Mouse (Mus musculus) midbrain, embryonic 15.5 days (tissue): ENCODE measurements at regions not wholly inside any gene's neighbourhood (a gene's known extent, or its start where the extent isn't known, plus 50 kb on each side); places are given as distances from the start of the nearest gene placed in this dataset.
A peak's percentile ranks its signal among the peaks of the same experiment; 100 is the strongest.

ENCODE experiments used
- ATAC-seq: fragments of 200-750 bp; cut with Nextera tagmentation; replicated peaks from 2 replicates; pipeline ENCODE4 v1.8.0; 2017; ENCODE audit warnings: moderate TSS enrichment
- H3K27ac ChIP-seq: fragments of 300-500 bp; sonication (generic); 2 replicates; pipeline ENCODE4 v1.5.1; 2015; ENCODE audit warnings: mild to moderate bottlenecking, inconsistent platforms
- H3K27me3 ChIP-seq: fragments of 300-500 bp; sonication (generic); replicated peaks from 2 replicates; pipeline ENCODE4 v1.6.1; 2015; ENCODE audit warnings: inconsistent platforms
- H3K36me3 ChIP-seq: fragments of 300-500 bp; sonication (generic); replicated peaks from 2 replicates; pipeline ENCODE4 v1.6.1; 2015; ENCODE audit warnings: inconsistent platforms
- H3K4me1 ChIP-seq: fragments of 300-500 bp; sonication (generic); 2 replicates; pipeline ENCODE4 v1.6.1; 2015; ENCODE audit warnings: inconsistent platforms
- H3K4me2 ChIP-seq: fragments of 300-500 bp; sonication (generic); 2 replicates; pipeline ENCODE4 v1.6.1; 2015; ENCODE audit warnings: inconsistent platforms, mild to moderate bottlenecking, moderate library complexity
- H3K4me3 ChIP-seq: fragments of 300-500 bp; sonication (generic); 2 replicates; pipeline ENCODE4 v1.5.1; 2015; ENCODE audit warnings: mild to moderate bottlenecking, inconsistent platforms
- H3K9ac ChIP-seq: fragments of 300-500 bp; sonication (generic); 2 replicates; pipeline ENCODE4 v1.6.1; 2015; ENCODE audit warnings: mild to moderate bottlenecking, inconsistent platforms
- H3K9me3 ChIP-seq: fragments of 300-500 bp; sonication (generic); 2 replicates; pipeline ENCODE4 v1.6.1; 2016; ENCODE audit warnings: inconsistent platforms
- WGBS: fragments of 180-500 bp; shearing (Covaris S2); methylation state at CpG from one replicate; pipeline ENCODE4 v1.1.7; 2015; ENCODE audit warnings: mixed read lengths; 5-methylcytosine and 5-hydroxymethylcytosine counted together

- Histone ChIP-seq H3K9ac (no peak overlapping the region), H3K4me1 (peaks cover 6% of the 10 kb centered on the region; the same call in 1 of the 2 replicates), H3K4me3 (no peak overlapping the region), H3K27ac (no peak overlapping the region), H3K36me3 (no peaks in the 10 kb centered on the region), H3K27me3 (no peaks in the 10 kb centered on the region), H3K9me3 (no peaks in the 10 kb centered on the region), H3K4me2 (no peak overlapping the region)
- no peak for ATAC-seq
- WGBS: 95% methylated on average over 5 of the region's 5 CpGs
Measured at GRCm38 (mm10) chr17:63003911-63004310, 122.8 kb upstream of the Efna5 start.

GRCm38 (mm10) chr17:63002729-63003128, 121.6 kb upstream of the Efna5 start:
- 95% methylated on average over 4 of the region's 4 CpGs for WGBS
- Histone ChIP-seq H3K9me3 (no peaks in the 10 kb centered on the region), H3K4me1 (0 out of 2 replicates have a peak, but pooled peaks cover 2% of the 10 kb centered on the region), H3K9ac (no peak overlapping the region), H3K27ac (no peak overlapping the region), H3K36me3 (no peaks in the 10 kb centered on the region), H3K4me2 (no peak overlapping the region), H3K4me3 (no peak overlapping the region), H3K27me3 (no peaks in the 10 kb centered on the region)
- no peak for ATAC-seq

- 0 out of 2 replicates have a peak, but pooled peaks cover 2% of the 10 kb centered on the region for H3K4me1 ChIP-seq
- H3K9me3 ChIP-seq: no peaks in the 10 kb centered on the region
- no peak overlapping the region for H3K27ac ChIP-seq
- ATAC-seq: no peak
- no peaks in the 10 kb centered on the region for H3K27me3 ChIP-seq
- no peak overlapping the region for H3K4me2 ChIP-seq
- H3K9ac ChIP-seq: no peak overlapping the region
- H3K4me3 ChIP-seq: no peak overlapping the region
- 49% methylated on average over 2 of the region's 2 CpGs for WGBS
- H3K36me3 ChIP-seq: no peaks in the 10 kb centered on the region
Measured at GRCm38 (mm10) chr17:63001898-63002297, 120.8 kb upstream of the Efna5 start.

GRCm38 (mm10) chr17:62997691-62998090, 116.6 kb upstream of the Efna5 start:
- no peak overlapping the region for H3K4me3 ChIP-seq
- no peaks in the 10 kb centered on the region for H3K9me3 ChIP-seq
- no peaks in the 10 kb centered on the region for H3K36me3 ChIP-seq
- no peak overlapping the region for H3K4me2 ChIP-seq
- ATAC-seq: no peak
- H3K27ac ChIP-seq: no peak overlapping the region
- H3K27me3 ChIP-seq: no peaks in the 10 kb centered on the region
- 0 out of 2 replicates have a peak, but pooled peaks cover 2% of the 10 kb centered on the region for H3K4me1 ChIP-seq
- H3K9ac ChIP-seq: no peak overlapping the region
- 84% methylated on average over 5 of the region's 5 CpGs for WGBS

GRCm38 (mm10) chr17:62995316-62995715, 114.2 kb upstream of the Efna5 start:
- no peaks in the 10 kb centered on the region for H3K27me3 ChIP-seq
- 0 out of 2 replicates have a peak, but pooled peaks cover 2% of the 10 kb centered on the region for H3K4me1 ChIP-seq
- ATAC-seq: no peak
- WGBS: 83% methylated on average over 3 of the region's 3 CpGs
- no peak overlapping the region for H3K27ac ChIP-seq
- no peak overlapping the region for H3K9ac ChIP-seq
- H3K4me2 ChIP-seq: no peak overlapping the region
- no peak overlapping the region for H3K4me3 ChIP-seq
- H3K9me3 ChIP-seq: no peaks in the 10 kb centered on the region
- no peaks in the 10 kb centered on the region for H3K36me3 ChIP-seq

- no peak overlapping the region for H3K4me2 ChIP-seq
- 89% methylated on average over 2 of the region's 2 CpGs for WGBS
- H3K9ac ChIP-seq: no peak overlapping the region
- ATAC-seq: no peak
- no peak overlapping the region for H3K27ac ChIP-seq
- no peak overlapping the region for H3K4me3 ChIP-seq
- H3K36me3 ChIP-seq: no peaks in the 10 kb centered on the region
- no peaks in the 10 kb centered on the region for H3K9me3 ChIP-seq
- no peaks in the 10 kb centered on the region for H3K27me3 ChIP-seq
- no peaks in the 10 kb centered on the region for H3K4me1 ChIP-seq
Measured at GRCm38 (mm10) chr17:62992977-62993376, 111.9 kb upstream of the Efna5 start.

GRCm38 (mm10) chr17:62986304-62986703, 105.2 kb upstream of the Efna5 start:
- Histone ChIP-seq H3K4me1 (no peaks in the 10 kb centered on the region), H3K27ac (no peak overlapping the region), H3K36me3 (no peaks in the 10 kb centered on the region), H3K4me2 (no peak overlapping the region), H3K4me3 (no peak overlapping the region), H3K9me3 (no peaks in the 10 kb centered on the region), H3K27me3 (no peaks in the 10 kb centered on the region), H3K9ac (no peak overlapping the region)
- WGBS: 82% methylated on average over 6 of the region's 6 CpGs
- no peak for ATAC-seq

GRCm38 (mm10) chr17:62980337-62980736, 99.2 kb upstream of the Efna5 start:
- Histone ChIP-seq H3K4me3 (no peak overlapping the region), H3K9me3 (no peaks in the 10 kb centered on the region), H3K36me3 (no peaks in the 10 kb centered on the region), H3K27me3 (no peaks in the 10 kb centered on the region), H3K4me2 (no peak overlapping the region), H3K27ac (no peak overlapping the region), H3K9ac (no peak overlapping the region), H3K4me1 (peaks cover 3% of the 10 kb centered on the region)
- WGBS: 26% methylated on average over 3 of the region's 3 CpGs
- ATAC-seq: no peak

- 0 out of 2 replicates have a peak overlapping the region, but pooled peaks have one; percentile 5 for H3K27ac ChIP-seq
- no peak overlapping the region for H3K9ac ChIP-seq
- H3K27me3 ChIP-seq: no peaks in the 10 kb centered on the region
- no peak overlapping the region for H3K4me3 ChIP-seq
- H3K36me3 ChIP-seq: no peaks in the 10 kb centered on the region
- WGBS: 60% methylated on average over 4 of the region's 4 CpGs
- no peak overlapping the region for H3K4me2 ChIP-seq
- no peak for ATAC-seq
- no peaks in the 10 kb centered on the region for H3K9me3 ChIP-seq
- peaks cover 3% of the 10 kb centered on the region for H3K4me1 ChIP-seq
Measured at GRCm38 (mm10) chr17:62977561-62977960, 96.4 kb upstream of the Efna5 start.

GRCm38 (mm10) chr17:62977136-62977535, 96.0 kb upstream of the Efna5 start:
- ATAC-seq: no peak
- 79% methylated on average over 4 of the region's 4 CpGs for WGBS
- Histone ChIP-seq H3K4me2 (no peak overlapping the region), H3K9me3 (no peaks in the 10 kb centered on the region), H3K9ac (no peak overlapping the region), H3K27me3 (no peaks in the 10 kb centered on the region), H3K27ac (no peak overlapping the region), H3K36me3 (no peaks in the 10 kb centered on the region), H3K4me1 (peaks cover 3% of the 10 kb centered on the region), H3K4me3 (no peak overlapping the region)

GRCm38 (mm10) chr17:62974627-62975279, 93.6 kb upstream of the Efna5 start:
- Histone ChIP-seq H3K9me3 (no peaks in the 10 kb centered on the region), H3K36me3 (no peaks in the 10 kb centered on the region), H3K4me3 (no peak overlapping the region), H3K9ac (no peak overlapping the region), H3K4me2 (no peak overlapping the region), H3K27me3 (no peaks in the 10 kb centered on the region), H3K4me1 (peaks cover 3% of the 10 kb centered on the region), H3K27ac (no peak overlapping the region)
- ATAC-seq: no peak
- WGBS: 37% methylated on average over 8 of the region's 8 CpGs

- ATAC-seq: no peak
- WGBS: 75% methylated on average over 6 of the region's 6 CpGs
- Histone ChIP-seq H3K4me2 (no peak overlapping the region), H3K4me3 (no peak overlapping the region), H3K4me1 (no peaks in the 10 kb centered on the region), H3K27me3 (no peaks in the 10 kb centered on the region), H3K9me3 (no peaks in the 10 kb centered on the region), H3K36me3 (no peaks in the 10 kb centered on the region), H3K9ac (no peak overlapping the region), H3K27ac (no peak overlapping the region)
Measured at GRCm38 (mm10) chr17:62969025-62969424, 87.9 kb upstream of the Efna5 start.

GRCm38 (mm10) chr17:62963824-62964223, 82.7 kb upstream of the Efna5 start:
- H3K4me1 ChIP-seq: peaks cover 5% of the 10 kb centered on the region; the same call in 1 of the 2 replicates
- no peaks in the 10 kb centered on the region for H3K9me3 ChIP-seq
- WGBS: 80% methylated on average over 4 of the region's 4 CpGs
- H3K4me3 ChIP-seq: no peak overlapping the region
- no peaks in the 10 kb centered on the region for H3K36me3 ChIP-seq
- no peak overlapping the region for H3K27ac ChIP-seq
- no peaks in the 10 kb centered on the region for H3K27me3 ChIP-seq
- no peak for ATAC-seq
- no peak overlapping the region for H3K9ac ChIP-seq
- H3K4me2 ChIP-seq: no peak overlapping the region
